Mouse (Mus musculus) forebrain, embryonic 11.5 days (tissue): ENCODE measurements around the gene Nusap1. TPM values are rescaled to one million over a fixed set of nuclear protein-coding genes. Genes with fewer than 3 reads are reported as not detected.
A peak's percentile ranks its signal among the peaks of the same experiment; 100 is the strongest.
"Not testable (repeated sequence)": the region's sequence is repeated elsewhere in the genome, so short reads cannot be mapped to it uniquely, and the experiment has no call there.

Source experiments
- ATAC-seq: fragments of 200-750 bp; cut with Nextera tagmentation; replicated peaks from 2 replicates; pipeline ENCODE4 v1.8.0; 2017; ENCODE audit warnings: moderate TSS enrichment; ENCODE audit not compliant: low FRiP score
- DNase-seq: peaks from one replicate; pipeline ENCODE4 v3.0.0-alpha.2; 2017; ENCODE audit warnings: low spot score
- H3K27ac ChIP-seq: fragments of 300-500 bp; sonication (generic); 2 replicates; pipeline ENCODE4 v1.5.1; 2014; ENCODE audit warnings: low read depth, low read length
- H3K27me3 ChIP-seq: fragments of 300-500 bp; sonication (generic); 2 replicates; pipeline ENCODE4 v1.6.1; 2014; ENCODE audit warnings: mild to moderate bottlenecking, low read length, mixed read lengths; ENCODE audit not compliant: control insufficient read depth, insufficient read depth
- H3K36me3 ChIP-seq: fragments of 300-500 bp; sonication (generic); 2 replicates; pipeline ENCODE4 v1.6.1; 2014; ENCODE audit warnings: mild to moderate bottlenecking, low read length, moderate library complexity, mixed read lengths; ENCODE audit not compliant: control insufficient read depth, insufficient read depth
- H3K4me1 ChIP-seq: fragments of 300-500 bp; sonication (generic); replicated peaks from 2 replicates; pipeline ENCODE4 v1.6.1; 2014; ENCODE audit warnings: low read length, mixed read lengths; ENCODE audit not compliant: control insufficient read depth, insufficient read depth
- H3K4me2 ChIP-seq: fragments of 300-500 bp; sonication (generic); 2 replicates; pipeline ENCODE4 v1.6.1; 2014; ENCODE audit warnings: low read depth, mild to moderate bottlenecking, low read length, moderate library complexity, mixed read lengths; ENCODE audit not compliant: severe bottlenecking
- H3K4me3 ChIP-seq: fragments of 300-500 bp; sonication (generic); 2 replicates; pipeline ENCODE4 v1.5.1; 2014; ENCODE audit warnings: low read depth, low read length
- H3K9ac ChIP-seq: fragments of 300-500 bp; sonication (generic); 2 replicates; pipeline ENCODE4 v1.6.1; 2014; ENCODE audit warnings: low read length
- H3K9me3 ChIP-seq: fragments of 300-500 bp; sonication (generic); 2 replicates; pipeline ENCODE4 v1.6.1; 2016; ENCODE audit warnings: low read length, mixed read lengths; ENCODE audit not compliant: control insufficient read depth
- WGBS: fragments of 180-500 bp; shearing (Covaris S2); extraction: QIAGEN DNeasy Blood & Tissue Kit; methylation state at CpG from one replicate; pipeline ENCODE4 v1.1.7; 2014; 5-methylcytosine and 5-hydroxymethylcytosine counted together
- polyA plus RNA-seq: library from polyadenylated mRNA; unstranded; fragments of >200 nt; fragmentation: Nextera tagmentation; extraction: Ambion mirVana; gene quantifications from 2 replicates; pipeline ENCODE4 v1.2.1, GENCODE M21; 2014

Nusap1 gene
- polyA plus RNA-seq, 1 experiment from 2014 or later, result 131 TPM

GRCm38 (mm10) chr2:119594113-119594981, 23.8 kb upstream of the Nusap1 start:
- Histone ChIP-seq H3K4me1 (0 out of 2 replicates have a peak, but pooled peaks cover 4% of the 10 kb centered on the region), H3K27ac (peak overlapping the region; percentile 78), H3K27me3 (no peaks in the 10 kb centered on the region), H3K36me3 (peaks cover 4% of the 10 kb centered on the region), H3K4me3 (peak overlapping the region; percentile 94), H3K4me2 (peak overlapping the region; percentile 66), H3K9me3 (no peaks in the 10 kb centered on the region), H3K9ac (peak overlapping the region; percentile 96)
- WGBS, result under 1% methylated on average over 58 of the region's 61 CpGs
- DNase-seq (peak; percentile 96), ATAC-seq (peak; percentile 97)

- WGBS, result 71% methylated on average over 4 of the region's 4 CpGs
- Histone ChIP-seq H3K9ac (peak overlapping the region; percentile 96; the same call in 1 of the 2 replicates), H3K27me3 (no peaks in the 10 kb centered on the region), H3K36me3 (peaks cover 8% of the 10 kb centered on the region), H3K4me1 (0 out of 2 replicates have a peak, but pooled peaks cover 4% of the 10 kb centered on the region), H3K9me3 (no peaks in the 10 kb centered on the region), H3K27ac (no peak overlapping the region), H3K4me2 (peak overlapping the region; percentile 66), H3K4me3 (peak overlapping the region; percentile 94)
- DNase-seq (no peak), ATAC-seq (no peak)
Observed at GRCm38 (mm10) chr2:119595308-119595707, 22.8 kb upstream of the Nusap1 start.

- Histone ChIP-seq H3K27ac (no peak overlapping the region), H3K4me3 (no peak overlapping the region), H3K9ac (no peak overlapping the region), H3K4me2 (no peak overlapping the region), H3K27me3 (no peaks in the 10 kb centered on the region), H3K9me3 (no peaks in the 10 kb centered on the region), H3K4me1 (0 out of 2 replicates have a peak, but pooled peaks cover 4% of the 10 kb centered on the region), H3K36me3 (peaks cover 9% of the 10 kb centered on the region)
- 95% methylated on average over 8 of the region's 8 CpGs for WGBS
- ATAC-seq, result no peak
- no peak for DNase-seq
Observed at GRCm38 (mm10) chr2:119596781-119597330, 21.2 kb upstream of the Nusap1 start.

- H3K9ac ChIP-seq, result no peak overlapping the region
- no peaks in the 10 kb centered on the region for H3K9me3 ChIP-seq
- DNase-seq (no peak), ATAC-seq (no peak)
- H3K36me3 ChIP-seq, result peaks cover 11% of the 10 kb centered on the region
- no peaks in the 10 kb centered on the region for H3K4me1 ChIP-seq
- H3K27me3 ChIP-seq, result no peaks in the 10 kb centered on the region
- H3K4me2 ChIP-seq, result no peak overlapping the region
- H3K27ac ChIP-seq, result no peak overlapping the region
- no peak overlapping the region for H3K4me3 ChIP-seq
- WGBS, result 92% methylated on average over 4 of the region's 4 CpGs
Observed at GRCm38 (mm10) chr2:119601027-119601426, 17.1 kb upstream of the Nusap1 start.

- not testable (repeated sequence) for DNase-seq, H3K4me3 ChIP-seq, H3K9ac ChIP-seq, H3K27ac ChIP-seq, ATAC-seq, H3K9me3 ChIP-seq, H3K27me3 ChIP-seq, H3K4me2 ChIP-seq, H3K4me1 ChIP-seq
- 82% methylated on average over 3 of the region's 3 CpGs for WGBS
- H3K36me3 ChIP-seq, result peaks cover 11% of the 10 kb centered on the region
Observed at GRCm38 (mm10) chr2:119601575-119601974, 16.5 kb upstream of the Nusap1 start.

GRCm38 (mm10) chr2:119602488-119602887, 15.6 kb upstream of the Nusap1 start:
- H3K36me3 ChIP-seq, result peaks cover 6% of the 10 kb centered on the region; the same call in 1 of the 2 replicates
- DNase-seq, result no peak
- no peaks in the 10 kb centered on the region for H3K27me3 ChIP-seq
- H3K4me3 ChIP-seq, result no peak overlapping the region
- H3K4me2 ChIP-seq, result no peak overlapping the region
- H3K4me1 ChIP-seq, result no peaks in the 10 kb centered on the region
- no peak overlapping the region for H3K27ac ChIP-seq
- no peaks in the 10 kb centered on the region for H3K9me3 ChIP-seq
- H3K9ac ChIP-seq, result no peak overlapping the region
- WGBS, result 79% methylated on average over 1 of the region's 1 CpGs
- ATAC-seq, result no peak

GRCm38 (mm10) chr2:119603909-119604308, 14.2 kb upstream of the Nusap1 start:
- ATAC-seq (no peak), DNase-seq (no peak)
- Histone ChIP-seq H3K9me3 (no peaks in the 10 kb centered on the region), H3K27me3 (no peaks in the 10 kb centered on the region), H3K4me3 (no peak overlapping the region), H3K4me2 (no peak overlapping the region), H3K9ac (no peak overlapping the region), H3K27ac (no peak overlapping the region), H3K36me3 (peaks cover 6% of the 10 kb centered on the region; the same call in 1 of the 2 replicates), H3K4me1 (no peaks in the 10 kb centered on the region)
- 91% methylated on average over 2 of the region's 2 CpGs for WGBS

- no peaks in the 10 kb centered on the region for H3K9me3 ChIP-seq
- H3K9ac ChIP-seq, result no peak overlapping the region
- no peak overlapping the region for H3K4me2 ChIP-seq
- ATAC-seq, result no peak
- H3K36me3 ChIP-seq, result peaks cover 2% of the 10 kb centered on the region; the same call in 1 of the 2 replicates
- no peaks in the 10 kb centered on the region for H3K27me3 ChIP-seq
- H3K4me3 ChIP-seq, result no peak overlapping the region
- DNase-seq, result no peak
- no peaks in the 10 kb centered on the region for H3K4me1 ChIP-seq
- H3K27ac ChIP-seq, result no peak overlapping the region
- 94% methylated on average over 6 of the region's 6 CpGs for WGBS
Observed at GRCm38 (mm10) chr2:119605361-119605973, 12.6 kb upstream of the Nusap1 start.
